14 mouse cellular contexts compared by ENCODE assay signal in the genomic region with DNA sequence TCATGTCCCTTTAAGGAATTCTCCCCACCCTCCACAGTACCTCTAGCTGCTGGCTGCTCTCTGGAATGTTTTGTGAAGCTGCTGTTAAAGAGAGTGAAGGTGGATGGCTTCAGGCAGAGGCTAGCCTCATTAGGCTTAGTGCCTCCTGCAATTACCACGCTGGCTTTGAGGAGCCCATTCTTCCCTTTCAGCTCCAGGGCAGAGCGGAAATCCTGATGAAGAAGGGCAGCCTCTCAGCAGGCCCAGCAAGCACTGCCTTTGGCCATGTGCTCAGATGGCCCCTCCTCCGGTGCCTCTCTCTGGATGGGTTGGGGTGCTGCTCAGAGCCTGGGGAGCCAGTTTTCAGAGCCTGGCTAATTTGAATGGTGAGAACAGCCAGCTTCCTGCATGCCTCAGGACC. TPM values are rescaled to one million over a fixed set of nuclear protein-coding genes. Genes with fewer than 3 reads are reported as not detected.
DNase-seq lines count a peak whose midpoint lies in the region; ATAC-seq and TF ChIP-seq lines count a peak whose summit lies in the region.
"Had no signal": no experiment of that assay in that cellular context is flagged by ENCODE, and none has a peak within 500 bp of the region (broad histone marks: within the 10 kb centered on the region; RNA-seq: fewer than 3 reads in every experiment).

No protein-coding gene starts in this region.

- no peak overlapping the region; the same call in 1 of the 2 replicates for H3K9ac ChIP-seq in hindbrain, embryonic 12.5 days
- no peak overlapping the region; the same call in 1 of the 2 replicates for H3K9ac ChIP-seq in hindbrain, embryonic 13.5 days
- H3K9ac ChIP-seq in midbrain, embryonic 14.5 days (replicated peaks; ENCODE audit: low read length): no peak overlapping the region
- H3K9ac ChIP-seq: heart, embryonic 13.5 days; liver, embryonic 14.5 days had no signal

- H3K4me3 ChIP-seq in hindbrain, embryonic 12.5 days: no peak overlapping the region
- no peak overlapping the region for H3K4me3 ChIP-seq in hindbrain, embryonic 13.5 days
- no peak overlapping the region for H3K4me3 ChIP-seq in midbrain, embryonic 14.5 days (replicated peaks; ENCODE audit: low read depth, low read length)
- no peak overlapping the region for H3K4me3 ChIP-seq in gastrocnemius, adult 2 months
- H3K4me3 ChIP-seq: heart, embryonic 13.5 days had no signal

- peaks cover 5% of the 10 kb centered on the region for H3K9me3 ChIP-seq in hindbrain, embryonic 12.5 days (replicated peaks)
- peaks cover 4% of the 10 kb centered on the region; the same call in 1 of the 2 replicates for H3K9me3 ChIP-seq in hindbrain, embryonic 13.5 days
- H3K9me3 ChIP-seq in midbrain, embryonic 14.5 days (ENCODE audit: control insufficient read depth, low read length): peaks cover 5% of the 10 kb centered on the region; the same call in 1 of the 2 replicates

- intact Hi-C loops in gastrocnemius, adult 2 months (cut with DNase I): no loop called here

- no peak for TF ChIP-seq CTCF in gastrocnemius, adult 2 months (IDR thresholded peaks at IDR 0.05)

- peaks cover 7% of the 10 kb centered on the region for H3K4me1 ChIP-seq in hindbrain, embryonic 12.5 days
- H3K4me1 ChIP-seq in hindbrain, embryonic 13.5 days (replicated peaks): peaks cover 7% of the 10 kb centered on the region
- H3K4me1 ChIP-seq in midbrain, embryonic 14.5 days (ENCODE audit: control insufficient read depth, insufficient read depth, low read length): peaks cover 8% of the 10 kb centered on the region; the same call in 1 of the 2 replicates

- 29% methylated on average over 3 of the region's 3 CpGs for WGBS in hindbrain, embryonic 12.5 days
- WGBS in hindbrain, embryonic 13.5 days: 38% methylated on average over 3 of the region's 3 CpGs
- 18% methylated on average over 3 of the region's 3 CpGs for WGBS in midbrain, embryonic 14.5 days

- no peak overlapping the region for H3K27ac ChIP-seq in hindbrain, embryonic 12.5 days
- no peak overlapping the region for H3K27ac ChIP-seq in hindbrain, embryonic 13.5 days
- no peak overlapping the region for H3K27ac ChIP-seq in midbrain, embryonic 14.5 days (replicated peaks; ENCODE audit: low read depth, low read length)
- no peak overlapping the region for H3K27ac ChIP-seq in gastrocnemius, adult 2 months
- H3K27ac ChIP-seq: heart, embryonic 13.5 days; liver, embryonic 14.5 days had no signal

- H3K4me2 ChIP-seq in hindbrain, embryonic 12.5 days (replicated peaks): no peak overlapping the region
- no peak overlapping the region for H3K4me2 ChIP-seq in hindbrain, embryonic 13.5 days
- H3K4me2 ChIP-seq in midbrain, embryonic 14.5 days (ENCODE audit: low read length): no peak overlapping the region
- H3K4me2 ChIP-seq: heart, embryonic 13.5 days had no signal

- no peaks in the 10 kb centered on the region for H3K36me3 ChIP-seq in hindbrain, embryonic 12.5 days
- no peaks in the 10 kb centered on the region for H3K36me3 ChIP-seq in hindbrain, embryonic 13.5 days
- H3K36me3 ChIP-seq in midbrain, embryonic 14.5 days (ENCODE audit: control insufficient read depth, insufficient read depth, low read length): no peaks in the 10 kb centered on the region
- H3K36me3 ChIP-seq: heart, embryonic 13.5 days had no signal

- 0 out of 2 replicates have a peak, but pooled peaks have one; percentile 40 for ATAC-seq in hindbrain, embryonic 12.5 days (ENCODE audit: low FRiP score)
- no peak for ATAC-seq in hindbrain, embryonic 13.5 days (ENCODE audit: low FRiP score)
- peak; percentile 46; the same call in 1 of the 2 replicates for ATAC-seq in midbrain, embryonic 14.5 days (ENCODE audit: low FRiP score, low TSS enrichment)
- ATAC-seq: Patski had no signal

- no peaks in the 10 kb centered on the region for H3K27me3 ChIP-seq in hindbrain, embryonic 12.5 days
- H3K27me3 ChIP-seq in hindbrain, embryonic 13.5 days: no peaks in the 10 kb centered on the region
- H3K27me3 ChIP-seq in midbrain, embryonic 14.5 days (ENCODE audit: control insufficient read depth, insufficient read depth, low read length): no peaks in the 10 kb centered on the region
- H3K27me3 ChIP-seq: heart, embryonic 13.5 days had no signal

- DNase-seq in embryo, embryonic 9.5 days (ENCODE audit: extremely low spot score): peak; percentile 46
- DNase-seq in forelimb bud, embryonic 11.5 days (ENCODE audit: low read depth, low spot score): peak; percentile 60
- peak; percentile 75 for DNase-seq in midbrain, embryonic 14.5 days
- no peak for DNase-seq in cerebellum, adult 9-10 months
- no peak for DNase-seq in spleen, postnatal 4 days (ENCODE audit: low spot score in 2 of 2)
- no peak for DNase-seq in gastrocnemius, adult 2 months
- DNase-seq: cerebellum, adult 9-11 months; kidney, adult 18-20 months had no signal

RNA-seq across cellular contexts. Expression of a gene that starts 18.9 kb away (rescaled TPM):
- 72.3 and 90.1 TPM in 2 replicates for polyA plus RNA-seq in hindbrain, embryonic 12.5 days (2016; fragmentation: Nextera tagmentation; extraction: Ambion mirVana)
- 4.9 and 8.2 TPM in 2 replicates for polyA plus RNA-seq in hindbrain, embryonic 13.5 days (2015; fragmentation: Nextera tagmentation; extraction: Ambion mirVana)
- 10.2 and 11.2 TPM in 2 replicates for polyA plus RNA-seq in midbrain, embryonic 14.5 days (2014; fragmentation: Nextera tagmentation; extraction: Ambion mirVana)
- total RNA-seq in gastrocnemius, adult 2 months (2021): 10 to 100 TPM; 30.7 to 35.6 TPM
- total RNA-seq: neutrophil, adult 5-6 weeks had no signal

Comparison
In these comparisons a context has a peak if more than half of its experiments do, and no peak if none do; other contexts are left out.
1. DNase-seq: peak in embryo, embryonic 9.5 days (single experiment), forelimb bud, embryonic 11.5 days (single experiment) and midbrain, embryonic 14.5 days (single experiment); none in cerebellum, adult 9-10 months (single experiment), spleen, postnatal 4 days (0 of 2) and gastrocnemius, adult 2 months (single experiment).